Mouse (Mus musculus): ENCODE data around the gene Hnrnpu. TPM values are rescaled to one million over a fixed set of nuclear protein-coding genes. Genes with fewer than 3 reads are reported as not detected.
"Not testable (repeated sequence)": the region's sequence is repeated elsewhere in the genome, so short reads cannot be mapped to it uniquely, and the experiment has no call there.

Hnrnpu gene
- polyA plus RNA-seq, 1 experiment from 2014 or later, result 362 TPM

DNA sequence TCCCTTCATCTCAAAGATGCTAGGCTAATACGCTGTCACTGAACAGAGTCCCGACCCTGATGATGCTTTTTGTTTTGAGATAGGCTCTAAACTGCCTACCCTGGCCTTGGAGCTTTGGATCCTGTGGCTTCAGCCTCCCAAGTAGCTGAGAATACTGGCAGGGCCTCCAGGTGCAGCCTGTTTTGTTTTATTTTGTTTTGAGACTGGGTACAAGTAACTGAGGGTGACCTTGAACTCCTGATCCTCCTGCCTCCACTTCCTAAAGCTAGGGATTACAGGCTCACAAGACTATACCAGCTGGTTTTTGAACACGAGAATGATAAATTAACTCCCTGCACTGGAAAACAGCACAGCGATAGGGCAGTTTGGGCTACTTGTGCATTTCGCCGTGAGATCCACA, 27.6 kb upstream of the Hnrnpu start:
- ATAC-seq (ENCODE audit: insufficient number of reproducible peaks, low FRiP score, low TSS enrichment, low read depth), result no peak
- no peak overlapping the region for H3K4me2 ChIP-seq (replicated peaks)
- no peak overlapping the region for H3K9ac ChIP-seq
- H3K9me3 ChIP-seq (replicated peaks), result no peaks in the 10 kb centered on the region
- H3K4me1 ChIP-seq, result peaks cover 11% of the 10 kb centered on the region
- H3K27me3 ChIP-seq, result no peaks in the 10 kb centered on the region
- no peak overlapping the region for H3K4me3 ChIP-seq (replicated peaks)
- H3K36me3 ChIP-seq, result no peaks in the 10 kb centered on the region
- no peak overlapping the region for H3K27ac ChIP-seq (replicated peaks)
- WGBS, result 80% methylated on average over 6 of the region's 6 CpGs

DNA sequence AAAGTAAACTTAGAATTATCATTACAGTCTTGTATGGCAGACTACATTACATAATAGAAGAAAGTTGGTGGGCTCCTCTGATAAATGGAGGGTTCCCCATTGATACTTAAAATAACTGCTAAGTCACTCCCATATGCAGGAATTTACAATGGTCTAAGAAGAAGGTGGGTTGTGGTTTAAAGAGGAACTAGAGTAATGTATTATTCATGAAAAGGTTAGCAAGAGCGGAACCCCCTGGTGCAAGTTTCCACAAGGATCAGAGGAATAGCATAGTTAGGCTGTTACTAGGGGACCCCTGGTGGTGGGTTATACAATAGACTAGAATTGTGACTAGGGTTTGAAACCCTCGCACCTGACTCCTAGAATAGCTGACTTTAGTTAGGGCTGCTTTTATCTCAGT, 23.1 kb upstream of the Hnrnpu start:
- H3K36me3 ChIP-seq, result no peaks in the 10 kb centered on the region
- no peaks in the 10 kb centered on the region for H3K27me3 ChIP-seq
- H3K9me3 ChIP-seq (replicated peaks), result no peaks in the 10 kb centered on the region
- no peak overlapping the region for H3K27ac ChIP-seq (replicated peaks)
- no peak for ATAC-seq (ENCODE audit: insufficient number of reproducible peaks, low FRiP score, low TSS enrichment, low read depth)
- no peak overlapping the region for H3K4me2 ChIP-seq (replicated peaks)
- no peak overlapping the region for H3K9ac ChIP-seq
- H3K4me3 ChIP-seq (replicated peaks), result no peak overlapping the region
- no peaks in the 10 kb centered on the region; the same call in 1 of the 2 replicates for H3K4me1 ChIP-seq
- 76% methylated on average over 2 of the region's 2 CpGs for WGBS

DNA sequence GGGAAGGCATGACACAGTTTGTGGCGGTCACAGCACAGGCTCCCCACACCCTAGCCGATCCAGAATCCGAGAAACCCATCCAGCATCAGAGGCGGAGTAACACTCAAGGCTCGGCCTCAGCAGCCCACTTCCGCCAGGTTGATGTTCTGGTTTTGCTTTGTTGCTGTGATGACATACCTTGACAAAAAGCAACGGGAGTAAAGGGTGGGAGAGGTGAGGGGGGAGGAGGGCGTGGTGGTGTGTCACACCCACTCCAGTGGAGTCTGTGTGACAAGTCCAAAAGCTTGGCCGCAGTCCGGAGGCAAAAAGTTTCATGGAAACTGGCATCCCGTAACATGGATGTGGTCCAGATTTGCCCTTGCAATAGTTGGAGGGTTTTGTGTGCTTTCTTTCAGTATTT, 22.7 kb upstream of the Hnrnpu start:
- ATAC-seq (ENCODE audit: insufficient number of reproducible peaks, low FRiP score, low TSS enrichment, low read depth), result no peak
- Histone ChIP-seq H3K36me3 (no peaks in the 10 kb centered on the region), H3K4me3 (replicated peaks) (no peak overlapping the region), H3K9ac (no peak overlapping the region), H3K4me1 (no peaks in the 10 kb centered on the region; the same call in 1 of the 2 replicates), H3K9me3 (replicated peaks) (no peaks in the 10 kb centered on the region), H3K27me3 (no peaks in the 10 kb centered on the region), H3K4me2 (replicated peaks) (no peak overlapping the region), H3K27ac (replicated peaks) (no peak overlapping the region)
- WGBS, result 78% methylated on average over 11 of the region's 11 CpGs

DNA sequence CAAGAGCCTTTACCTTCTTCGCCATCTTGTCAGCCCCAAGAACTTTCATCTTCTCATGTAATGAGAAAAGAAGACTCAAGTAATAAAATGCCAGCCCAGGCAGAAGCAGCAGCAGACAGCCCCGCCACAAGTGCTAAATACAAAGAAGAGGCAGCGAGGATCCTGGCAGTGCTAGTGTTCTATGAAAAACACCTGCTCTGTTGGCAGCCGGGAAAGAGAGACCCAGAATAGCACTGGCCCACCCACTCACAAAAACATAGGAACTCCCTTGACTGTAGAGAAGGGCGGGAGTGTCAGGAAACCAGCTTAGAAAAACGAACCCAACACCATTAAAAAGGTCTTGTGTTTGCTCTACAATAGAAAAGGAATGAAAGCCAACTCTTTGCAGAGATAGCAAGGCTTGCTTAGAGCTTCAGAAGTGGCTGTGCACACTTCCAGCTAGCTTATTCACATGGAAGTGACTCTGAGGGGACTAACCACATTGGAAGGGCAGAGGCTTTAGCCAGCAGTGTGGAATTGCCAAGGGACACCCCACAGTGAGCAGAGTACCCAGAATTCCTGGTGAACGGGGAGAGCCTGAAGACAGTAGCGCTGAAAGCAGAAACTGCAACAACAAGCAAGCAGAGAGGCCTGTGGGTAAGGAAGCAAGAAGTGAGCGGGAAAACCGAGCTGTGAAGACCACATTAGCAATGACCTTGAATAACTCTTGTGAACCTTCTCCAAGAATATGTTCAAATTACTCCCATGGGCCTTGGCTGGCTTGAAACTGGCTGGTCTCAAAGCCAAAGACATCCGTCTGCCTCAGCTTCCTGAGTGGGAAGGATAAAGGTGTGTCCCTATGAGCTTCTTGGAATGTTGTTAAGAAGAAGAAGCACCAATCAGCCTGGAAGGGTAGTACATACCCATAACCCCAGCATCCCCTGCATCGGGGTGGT, 20.4 kb upstream of the Hnrnpu start:
- H3K4me2 ChIP-seq (replicated peaks), result no peak overlapping the region
- no peak overlapping the region for H3K9ac ChIP-seq
- no peaks in the 10 kb centered on the region for H3K9me3 ChIP-seq (replicated peaks)
- no peaks in the 10 kb centered on the region for H3K36me3 ChIP-seq
- ATAC-seq (ENCODE audit: insufficient number of reproducible peaks, low FRiP score, low TSS enrichment, low read depth), result no peak
- H3K27me3 ChIP-seq, result no peaks in the 10 kb centered on the region
- no peak overlapping the region for H3K27ac ChIP-seq (replicated peaks)
- WGBS, result 58% methylated on average over 12 of the region's 12 CpGs
- no peak overlapping the region for H3K4me3 ChIP-seq (replicated peaks)
- H3K4me1 ChIP-seq, result no peaks in the 10 kb centered on the region; the same call in 1 of the 2 replicates

DNA sequence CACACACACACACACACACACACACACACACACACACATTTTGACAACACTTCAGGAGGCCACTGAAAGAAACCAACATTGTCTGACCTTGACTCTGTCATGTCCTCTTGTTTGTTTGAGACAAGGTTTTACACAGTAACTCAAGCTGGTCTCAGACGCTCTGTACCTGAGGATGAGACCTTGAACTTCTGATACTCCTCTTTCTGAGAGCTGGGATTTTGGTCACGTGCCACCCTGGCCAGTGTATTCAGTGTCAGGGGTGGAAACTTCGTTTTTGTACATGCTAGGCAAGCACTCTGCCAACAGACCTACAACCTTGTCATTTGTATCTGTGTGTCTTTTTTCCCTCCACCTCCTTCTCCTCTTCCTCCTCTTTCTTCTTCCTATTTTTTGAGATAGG, 17.0 kb upstream of the Hnrnpu start:
- Histone ChIP-seq H3K4me2 (replicated peaks) (no peak overlapping the region), H3K27me3 (no peaks in the 10 kb centered on the region), H3K9ac (no peak overlapping the region), H3K27ac (replicated peaks) (no peak overlapping the region), H3K36me3 (no peaks in the 10 kb centered on the region), H3K4me3 (replicated peaks) (no peak overlapping the region), H3K4me1 (no peaks in the 10 kb centered on the region; the same call in 1 of the 2 replicates), H3K9me3 (replicated peaks) (no peaks in the 10 kb centered on the region)
- ATAC-seq (ENCODE audit: insufficient number of reproducible peaks, low FRiP score, low TSS enrichment, low read depth), result no peak
- 55% methylated on average over 3 of the region's 3 CpGs for WGBS

DNA sequence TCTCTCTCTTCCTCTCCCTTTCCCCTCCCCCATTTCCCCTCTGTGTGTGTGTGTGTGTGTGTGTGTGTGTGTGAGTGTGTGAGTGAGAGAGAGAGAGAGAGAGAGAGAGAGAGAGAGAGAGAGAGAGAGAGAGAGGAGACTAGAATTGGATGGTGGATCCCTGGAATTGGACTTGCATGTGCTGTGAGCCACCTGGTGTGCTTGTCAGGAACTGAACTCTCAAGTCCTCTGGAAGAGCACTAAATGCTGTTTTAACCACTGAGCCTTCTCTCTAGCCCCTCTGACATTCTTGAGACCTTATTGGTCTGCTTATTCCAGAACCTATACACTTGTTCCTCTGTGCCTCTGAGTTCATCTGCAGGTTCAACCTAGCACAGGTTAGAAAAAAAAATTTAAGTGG, 14.0 kb upstream of the Hnrnpu start:
- H3K4me1 ChIP-seq, result no peaks in the 10 kb centered on the region
- H3K9me3 ChIP-seq (replicated peaks), result no peaks in the 10 kb centered on the region
- ATAC-seq (ENCODE audit: insufficient number of reproducible peaks, low FRiP score, low TSS enrichment, low read depth), result no peak
- no peak overlapping the region for H3K9ac ChIP-seq
- H3K4me3 ChIP-seq (replicated peaks), result no peak overlapping the region
- no peaks in the 10 kb centered on the region for H3K27me3 ChIP-seq
- H3K27ac ChIP-seq (replicated peaks), result no peak overlapping the region
- no peak overlapping the region for H3K4me2 ChIP-seq (replicated peaks)
- H3K36me3 ChIP-seq, result no peaks in the 10 kb centered on the region

DNA sequence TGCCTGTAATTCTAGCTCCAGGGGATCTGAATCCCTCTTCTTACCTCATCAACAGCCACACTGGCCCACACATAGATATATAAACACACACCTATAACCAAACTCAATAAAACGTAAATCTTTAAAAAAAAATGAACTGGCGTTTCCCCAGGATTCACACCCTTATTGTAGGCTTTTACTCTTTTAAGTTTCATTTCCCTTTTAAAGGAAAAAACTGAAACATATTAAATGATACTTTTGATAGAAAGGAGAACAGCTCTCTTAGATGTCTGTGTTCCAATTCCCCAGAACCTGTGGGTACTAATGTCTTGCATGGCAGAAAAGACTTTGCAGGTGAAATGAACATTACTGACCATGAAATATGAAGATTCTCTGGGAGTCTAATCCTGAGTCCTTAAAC, 13.2 kb upstream of the Hnrnpu start:
- Histone ChIP-seq H3K4me2 (replicated peaks) (no peak overlapping the region), H3K27ac (replicated peaks) (no peak overlapping the region), H3K4me3 (replicated peaks) (no peak overlapping the region), H3K4me1 (no peaks in the 10 kb centered on the region), H3K9me3 (replicated peaks) (no peaks in the 10 kb centered on the region), H3K9ac (no peak overlapping the region), H3K27me3 (no peaks in the 10 kb centered on the region), H3K36me3 (no peaks in the 10 kb centered on the region)
- ATAC-seq (ENCODE audit: insufficient number of reproducible peaks, low FRiP score, low TSS enrichment, low read depth), result no peak
- WGBS, result 91% methylated on average over 2 of the region's 2 CpGs

DNA sequence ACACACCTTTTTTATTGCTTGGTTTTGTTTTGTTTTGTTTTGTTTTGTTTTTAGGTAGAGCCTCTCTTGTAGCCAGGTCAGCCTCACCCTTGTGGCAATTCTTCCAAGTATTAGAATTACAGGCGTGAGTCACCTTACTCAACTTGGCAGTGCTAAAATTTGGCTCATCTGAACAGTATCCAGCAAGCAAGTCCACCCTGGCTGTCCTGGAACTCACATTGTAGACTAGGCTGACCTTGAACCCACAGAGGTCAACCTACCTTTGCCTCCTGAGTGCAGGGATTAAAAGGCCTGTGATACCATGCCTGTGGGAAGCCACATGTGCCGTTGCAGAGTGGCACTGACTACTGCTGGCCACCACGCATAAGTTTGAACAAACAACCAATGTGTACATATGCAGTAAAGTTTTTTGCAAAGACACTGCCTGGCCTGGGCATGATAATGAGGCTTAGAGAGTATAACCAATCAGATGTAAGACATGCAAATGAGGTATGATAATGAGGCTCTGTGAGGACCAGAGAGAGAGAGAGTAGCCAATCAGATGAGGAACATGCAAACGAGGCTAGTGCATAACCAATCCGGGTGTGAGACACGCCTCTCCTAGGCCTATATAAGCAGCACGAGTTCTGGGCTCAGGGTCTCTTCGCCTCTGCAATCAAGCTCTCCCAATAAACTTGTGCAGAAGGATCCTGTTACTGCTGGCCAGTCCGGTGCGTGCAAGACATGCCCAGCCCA, 6.6 kb upstream of the Hnrnpu start:
- H3K4me2 ChIP-seq (replicated peaks); ATAC-seq (ENCODE audit: insufficient number of reproducible peaks, low FRiP score, low TSS enrichment, low read depth); H3K27ac ChIP-seq (replicated peaks); H3K4me3 ChIP-seq (replicated peaks); H3K4me1 ChIP-seq; H3K36me3 ChIP-seq; H3K9ac ChIP-seq; H3K9me3 ChIP-seq (replicated peaks); H3K27me3 ChIP-seq: not testable (repeated sequence)
- 93% methylated on average over 10 of the region's 10 CpGs for WGBS

DNA sequence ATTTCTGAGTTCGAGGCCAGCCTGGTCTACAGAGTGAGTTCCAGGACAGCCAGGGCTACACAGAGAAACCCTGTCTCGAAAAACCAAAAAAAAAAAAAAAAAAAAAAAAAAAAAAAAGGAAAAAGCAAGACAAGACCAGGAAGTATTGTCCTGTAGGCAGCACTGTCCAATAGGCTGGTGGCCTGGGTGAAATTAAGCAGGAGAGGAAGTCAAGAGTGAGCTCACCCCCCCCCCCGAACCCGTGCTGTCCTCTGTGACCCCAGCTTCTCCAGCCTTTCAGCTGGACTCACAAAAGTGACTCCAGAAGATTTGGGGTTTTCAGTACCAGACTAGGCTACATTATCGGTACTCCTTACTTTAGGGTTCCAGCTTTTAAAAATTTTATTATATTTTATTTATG, 5.0 kb upstream of the Hnrnpu start:
- H3K9ac ChIP-seq, result no peak overlapping the region
- H3K4me1 ChIP-seq, result no peaks in the 10 kb centered on the region
- no peak overlapping the region for H3K4me2 ChIP-seq (replicated peaks)
- H3K4me3 ChIP-seq (replicated peaks), result no peak overlapping the region
- H3K9me3 ChIP-seq (replicated peaks), result no peaks in the 10 kb centered on the region
- no peaks in the 10 kb centered on the region for H3K36me3 ChIP-seq
- no peak overlapping the region for H3K27ac ChIP-seq (replicated peaks)
- WGBS, result 68% methylated on average over 5 of the region's 5 CpGs
- no peak for ATAC-seq (ENCODE audit: insufficient number of reproducible peaks, low FRiP score, low TSS enrichment, low read depth)
- H3K27me3 ChIP-seq, result no peaks in the 10 kb centered on the region

DNA sequence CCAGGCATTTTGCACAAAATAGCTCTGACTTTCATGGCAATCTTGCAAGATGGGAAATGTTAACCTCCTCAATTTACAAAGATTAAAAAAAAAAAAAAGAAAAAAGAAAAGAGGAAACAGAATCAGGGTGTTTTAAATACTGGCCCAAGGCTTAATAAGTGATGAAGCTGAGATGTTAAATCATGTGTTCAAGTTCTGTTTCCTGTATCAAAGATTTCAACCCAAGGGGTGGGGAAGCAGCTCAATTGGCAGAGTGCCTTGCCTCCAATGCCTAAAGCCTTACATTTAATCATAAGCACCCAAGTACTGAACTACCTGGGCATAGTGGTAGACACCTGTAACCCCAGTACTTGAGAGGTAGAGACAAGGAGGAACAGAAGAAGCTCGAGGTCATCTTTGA, 4.5 kb upstream of the Hnrnpu start:
- 73% methylated on average over 1 of the region's 1 CpGs for WGBS
- no peaks in the 10 kb centered on the region for H3K9me3 ChIP-seq (replicated peaks)
- no peaks in the 10 kb centered on the region for H3K36me3 ChIP-seq
- H3K4me2 ChIP-seq (replicated peaks), result no peak overlapping the region
- ATAC-seq (ENCODE audit: insufficient number of reproducible peaks, low FRiP score, low TSS enrichment, low read depth), result no peak
- H3K4me1 ChIP-seq, result no peaks in the 10 kb centered on the region
- H3K9ac ChIP-seq, result no peak overlapping the region
- H3K27me3 ChIP-seq, result no peaks in the 10 kb centered on the region
- H3K27ac ChIP-seq (replicated peaks), result no peak overlapping the region
- no peak overlapping the region for H3K4me3 ChIP-seq (replicated peaks)

DNA sequence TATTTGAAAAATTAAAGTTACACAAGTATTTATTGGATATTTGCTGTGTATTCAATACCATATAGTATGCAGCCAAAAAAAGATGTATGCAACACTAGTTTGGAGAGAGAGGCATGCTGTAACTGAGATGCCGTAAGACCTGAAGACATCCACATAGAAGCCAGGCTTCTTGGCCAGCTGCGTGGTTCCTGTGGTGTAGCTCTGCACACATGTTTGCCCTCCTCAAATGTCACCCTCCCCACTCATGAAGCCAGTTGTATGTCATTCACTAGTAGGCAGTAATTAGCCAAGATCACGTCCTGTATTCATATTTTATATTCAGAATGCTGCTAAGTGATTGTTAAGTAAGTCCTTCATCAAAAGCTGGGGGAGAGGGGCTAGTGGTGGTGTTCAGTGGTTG, 3.8 kb upstream of the Hnrnpu start:
- no peak overlapping the region for H3K4me2 ChIP-seq (replicated peaks)
- H3K36me3 ChIP-seq, result no peaks in the 10 kb centered on the region
- H3K27ac ChIP-seq (replicated peaks), result no peak overlapping the region
- H3K4me1 ChIP-seq, result no peaks in the 10 kb centered on the region
- no peak overlapping the region for H3K9ac ChIP-seq
- H3K27me3 ChIP-seq, result no peaks in the 10 kb centered on the region
- ATAC-seq (ENCODE audit: insufficient number of reproducible peaks, low FRiP score, low TSS enrichment, low read depth), result no peak
- WGBS, result 68% methylated on average over 3 of the region's 3 CpGs
- no peak overlapping the region for H3K4me3 ChIP-seq (replicated peaks)
- H3K9me3 ChIP-seq (replicated peaks), result no peaks in the 10 kb centered on the region
